Mouse (Mus musculus): ENCODE measurements around the gene Mrpl37. TPM values are rescaled to one million over a fixed set of nuclear protein-coding genes. Genes with fewer than 3 reads are reported as not detected.

Gene Mrpl37
- polyA plus RNA-seq, 1 experiment from 2014 or later = 95.4 TPM

- WGBS = 97% methylated on average over 2 of the region's 2 CpGs
- Histone ChIP-seq H3K27me3 (replicated peaks) (no peaks in the 10 kb centered on the region), H3K9me3 (no peaks in the 10 kb centered on the region), H3K4me1 (peaks cover 10% of the 10 kb centered on the region; the same call in 1 of the 2 replicates), H3K4me2 (replicated peaks) (no peak overlapping the region), H3K4me3 (no peak overlapping the region), H3K27ac (no peak overlapping the region), H3K9ac (no peak overlapping the region), H3K36me3 (peaks cover 91% of the 10 kb centered on the region)
- ATAC-seq (ENCODE audit: low FRiP score, low read depth) = no peak
Observed at GRCm38 (mm10) chr4:107036985-107037384, 29.7 kb downstream of the Mrpl37 start.

DNA sequence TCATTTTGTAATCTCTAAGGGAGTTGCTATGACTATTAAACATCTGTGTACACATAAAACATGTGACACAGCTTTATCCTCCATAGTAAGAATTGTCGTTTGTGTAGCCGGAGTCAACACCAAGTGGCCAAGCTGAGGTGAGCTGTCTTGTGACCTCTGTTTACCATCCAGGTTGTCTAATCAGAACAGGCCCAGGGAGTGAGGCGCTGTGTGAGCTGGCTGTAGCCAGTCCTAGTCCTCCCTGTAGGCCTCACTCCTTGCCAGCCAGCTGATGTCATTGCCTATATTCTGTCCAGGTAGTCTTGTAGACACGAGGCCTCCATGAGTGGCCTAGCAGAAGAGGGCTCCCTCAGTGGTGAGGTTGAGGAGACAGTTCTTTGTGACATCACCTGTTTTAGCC lies 31.0 kb downstream of the Mrpl37 start:
- Histone ChIP-seq H3K4me2 (replicated peaks) (no peak overlapping the region), H3K36me3 (peaks cover 91% of the 10 kb centered on the region), H3K27ac (no peak overlapping the region), H3K27me3 (replicated peaks) (no peaks in the 10 kb centered on the region), H3K9ac (no peak overlapping the region), H3K4me3 (no peak overlapping the region), H3K4me1 (peaks cover 10% of the 10 kb centered on the region; the same call in 1 of the 2 replicates), H3K9me3 (no peaks in the 10 kb centered on the region)
- no peak for ATAC-seq (ENCODE audit: low FRiP score, low read depth)
- WGBS = 90% methylated on average over 4 of the region's 4 CpGs

DNA sequence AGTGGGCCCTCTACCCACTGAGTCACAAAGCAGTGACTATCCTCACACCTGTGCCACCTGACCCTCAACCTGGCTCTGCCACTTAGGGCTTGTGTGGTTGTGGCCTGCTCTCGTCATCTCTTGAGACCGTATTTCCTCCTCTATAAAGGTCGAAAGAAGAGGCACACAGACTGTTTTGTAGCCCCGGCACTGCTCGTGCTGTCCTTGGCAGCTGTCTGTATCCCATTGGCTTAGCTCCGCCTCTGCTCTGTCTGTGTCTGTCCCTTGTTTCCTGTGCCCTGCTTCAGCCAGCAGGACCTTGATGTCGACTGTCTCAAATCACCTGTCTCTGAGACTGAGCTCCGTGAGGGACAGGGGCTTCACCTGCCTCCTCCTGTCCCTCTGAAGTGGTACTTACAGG lies 40.2 kb downstream of the Mrpl37 start:
- Histone ChIP-seq H3K27me3 (replicated peaks) (no peaks in the 10 kb centered on the region), H3K9me3 (no peaks in the 10 kb centered on the region), H3K36me3 (peaks cover 43% of the 10 kb centered on the region), H3K27ac (no peak overlapping the region), H3K4me2 (replicated peaks) (no peak overlapping the region), H3K4me1 (peaks cover 37% of the 10 kb centered on the region), H3K9ac (no peak overlapping the region), H3K4me3 (no peak overlapping the region)
- WGBS = 58% methylated on average over 8 of the region's 8 CpGs
- no peak for ATAC-seq (ENCODE audit: low FRiP score, low read depth)

DNA sequence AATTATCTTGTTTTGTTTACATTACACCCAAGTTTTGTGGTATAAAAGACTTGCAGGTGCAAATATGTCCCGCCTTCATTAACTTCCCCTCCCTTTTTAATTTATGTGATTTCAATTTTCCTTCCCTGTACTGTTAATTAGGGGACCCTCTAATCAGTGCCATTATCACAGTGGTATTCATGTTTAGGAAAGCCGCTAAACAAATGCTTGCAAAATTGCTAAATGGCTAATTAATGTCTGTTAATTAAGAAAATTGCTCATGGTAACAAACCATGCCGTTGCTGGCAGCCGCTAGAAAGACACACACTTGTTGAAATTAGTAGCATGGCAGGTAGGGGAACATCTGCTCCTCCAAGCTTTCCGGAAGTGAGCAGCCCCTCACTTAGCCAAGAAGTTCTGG lies 41.3 kb downstream of the Mrpl37 start:
- Histone ChIP-seq H3K4me1 (peaks cover 48% of the 10 kb centered on the region), H3K27ac (no peak overlapping the region), H3K27me3 (replicated peaks) (no peaks in the 10 kb centered on the region), H3K4me2 (replicated peaks) (no peak overlapping the region), H3K4me3 (no peak overlapping the region), H3K9ac (no peak overlapping the region), H3K36me3 (peaks cover 32% of the 10 kb centered on the region), H3K9me3 (no peaks in the 10 kb centered on the region)
- 76% methylated on average over 5 of the region's 5 CpGs for WGBS
- no peak for ATAC-seq (ENCODE audit: low FRiP score, low read depth)

- ATAC-seq (ENCODE audit: low FRiP score, low read depth) = no peak
- WGBS = 78% methylated on average over 7 of the region's 7 CpGs
- H3K4me1 ChIP-seq = peaks cover 52% of the 10 kb centered on the region
- no peak overlapping the region for H3K4me2 ChIP-seq (replicated peaks)
- H3K9me3 ChIP-seq = no peaks in the 10 kb centered on the region
- no peak overlapping the region for H3K4me3 ChIP-seq
- H3K27ac ChIP-seq = no peak overlapping the region
- H3K36me3 ChIP-seq = peaks cover 29% of the 10 kb centered on the region
- no peaks in the 10 kb centered on the region for H3K27me3 ChIP-seq (replicated peaks)
- H3K9ac ChIP-seq = no peak overlapping the region
Observed at GRCm38 (mm10) chr4:107024899-107025298, 41.8 kb downstream of the Mrpl37 start.

DNA sequence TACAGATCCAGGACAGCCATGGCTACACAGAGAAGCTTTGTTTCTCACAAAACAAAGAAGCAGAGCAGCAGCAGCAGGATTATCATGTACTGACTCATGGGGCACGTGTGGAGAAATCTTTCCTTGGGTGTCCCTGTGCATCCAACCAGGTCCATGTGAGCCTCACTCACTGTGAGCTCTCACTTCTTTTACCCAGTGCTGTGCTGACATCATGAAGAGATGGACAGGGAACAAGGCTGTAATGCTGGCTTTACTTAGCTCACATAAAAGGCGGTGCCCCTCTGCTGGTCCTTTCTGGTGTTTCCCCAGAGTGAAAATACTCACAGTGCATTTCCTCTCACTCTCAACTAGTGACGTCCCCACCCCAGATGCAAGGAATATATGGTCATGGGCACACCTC lies 45.2 kb downstream of the Mrpl37 start:
- H3K27ac ChIP-seq = no peak overlapping the region
- H3K27me3 ChIP-seq (replicated peaks) = no peaks in the 10 kb centered on the region
- WGBS = 69% methylated on average over 3 of the region's 3 CpGs
- no peak for ATAC-seq (ENCODE audit: low FRiP score, low read depth)
- H3K4me2 ChIP-seq (replicated peaks) = no peak overlapping the region
- H3K4me1 ChIP-seq = peaks cover 87% of the 10 kb centered on the region
- no peaks in the 10 kb centered on the region for H3K9me3 ChIP-seq
- H3K36me3 ChIP-seq = peaks cover 3% of the 10 kb centered on the region; the same call in 1 of the 2 replicates
- H3K4me3 ChIP-seq = no peak overlapping the region
- H3K9ac ChIP-seq = no peak overlapping the region

DNA sequence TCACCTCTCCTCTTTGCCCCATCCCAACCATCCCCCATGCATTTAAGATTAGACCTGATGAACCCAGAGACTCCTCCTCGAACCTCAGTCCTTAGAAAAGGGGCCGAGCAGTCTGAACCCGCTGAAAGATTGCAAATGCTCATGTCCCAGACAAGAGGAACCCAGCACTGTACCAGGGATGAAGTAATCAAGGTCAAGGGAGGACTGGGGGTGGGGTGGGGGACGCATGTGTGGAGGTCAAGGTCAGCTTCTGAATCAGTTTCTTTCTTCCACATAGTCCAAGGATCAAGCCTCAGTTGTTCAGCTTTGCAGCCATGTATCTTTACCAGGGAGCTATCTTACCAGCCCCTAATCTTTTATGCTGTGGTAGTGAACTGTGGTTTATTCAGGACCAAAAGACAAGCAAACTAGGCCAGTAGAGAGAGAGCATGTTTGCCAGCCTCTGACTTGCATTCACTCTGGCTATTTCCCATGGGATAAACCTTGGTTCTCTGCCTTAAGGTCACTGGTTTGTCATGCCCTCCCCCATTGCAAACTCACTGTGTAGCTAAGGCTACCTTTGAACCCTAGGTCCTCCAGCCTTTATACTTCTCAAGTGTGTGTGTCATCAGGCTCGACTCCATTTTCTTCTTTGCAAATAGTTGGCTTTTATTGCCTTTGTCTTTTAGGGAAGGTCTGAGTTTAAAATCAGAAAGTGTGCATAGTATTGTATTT lies 46.2 kb downstream of the Mrpl37 start:
- Histone ChIP-seq H3K36me3 (peaks cover 3% of the 10 kb centered on the region; the same call in 1 of the 2 replicates), H3K27ac (no peak overlapping the region), H3K9ac (no peak overlapping the region), H3K27me3 (replicated peaks) (no peaks in the 10 kb centered on the region), H3K4me1 (peaks cover 95% of the 10 kb centered on the region), H3K9me3 (no peaks in the 10 kb centered on the region), H3K4me2 (replicated peaks) (no peak overlapping the region), H3K4me3 (no peak overlapping the region)
- no peak for ATAC-seq (ENCODE audit: low FRiP score, low read depth)
- 66% methylated on average over 5 of the region's 5 CpGs for WGBS

- Histone ChIP-seq H3K27me3 (replicated peaks) (no peaks in the 10 kb centered on the region), H3K9me3 (no peaks in the 10 kb centered on the region), H3K4me1 (peaks cover 94% of the 10 kb centered on the region), H3K4me3 (no peak overlapping the region), H3K9ac (no peak overlapping the region), H3K27ac (peak overlapping the region; percentile 34; the same call in 1 of the 2 replicates), H3K36me3 (peaks cover 7% of the 10 kb centered on the region; the same call in 1 of the 2 replicates), H3K4me2 (replicated peaks) (0 out of 2 replicates have a peak overlapping the region, but pooled peaks have one; percentile 16)
- ATAC-seq (ENCODE audit: low FRiP score, low read depth) = no peak
- 25% methylated on average over 7 of the region's 7 CpGs for WGBS
Observed at GRCm38 (mm10) chr4:107019027-107019426, 47.6 kb downstream of the Mrpl37 start.

- Histone ChIP-seq H3K27me3 (replicated peaks) (no peaks in the 10 kb centered on the region), H3K4me1 (peaks cover 96% of the 10 kb centered on the region), H3K9ac (no peak overlapping the region), H3K4me2 (replicated peaks) (0 out of 2 replicates have a peak overlapping the region, but pooled peaks have one; percentile 3), H3K27ac (peak overlapping the region; percentile 34; the same call in 1 of the 2 replicates), H3K4me3 (no peak overlapping the region), H3K36me3 (peaks cover 7% of the 10 kb centered on the region; the same call in 1 of the 2 replicates), H3K9me3 (no peaks in the 10 kb centered on the region)
- 75% methylated on average over 3 of the region's 3 CpGs for WGBS
- no peak for ATAC-seq (ENCODE audit: low FRiP score, low read depth)
Observed at GRCm38 (mm10) chr4:107018521-107018920, 48.1 kb downstream of the Mrpl37 start.

DNA sequence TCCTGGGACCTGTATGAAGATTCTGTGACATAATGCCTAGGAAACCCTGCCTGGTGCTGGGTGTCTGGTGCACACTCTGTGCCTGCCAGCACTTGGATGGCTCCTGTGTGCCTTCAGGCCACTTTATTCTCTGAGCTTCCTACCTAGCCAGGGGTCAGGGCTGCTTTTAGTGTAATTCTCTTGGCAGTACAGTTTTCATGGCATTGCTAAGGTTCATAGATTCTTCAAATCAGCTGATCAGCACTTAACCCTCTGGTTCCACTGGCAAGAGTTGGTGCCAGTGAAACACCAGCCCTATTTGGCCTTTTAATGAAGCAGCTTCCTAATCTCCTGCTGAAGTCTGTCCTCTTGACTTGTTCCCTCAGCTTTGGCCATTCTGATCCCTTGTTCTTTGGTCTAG lies 49.4 kb downstream of the Mrpl37 start:
- no peak for ATAC-seq (ENCODE audit: low FRiP score, low read depth)
- no peak overlapping the region for H3K4me2 ChIP-seq (replicated peaks)
- H3K9me3 ChIP-seq = no peaks in the 10 kb centered on the region
- 0 out of 2 replicates have a peak, but pooled peaks cover 5% of the 10 kb centered on the region for H3K36me3 ChIP-seq
- peak overlapping the region; percentile 67; the same call in 1 of the 2 replicates for H3K27ac ChIP-seq
- peaks cover 87% of the 10 kb centered on the region for H3K4me1 ChIP-seq
- H3K27me3 ChIP-seq (replicated peaks) = no peaks in the 10 kb centered on the region
- H3K4me3 ChIP-seq = no peak overlapping the region
- 0 out of 2 replicates have a peak overlapping the region, but pooled peaks have one; percentile 48 for H3K9ac ChIP-seq

DNA sequence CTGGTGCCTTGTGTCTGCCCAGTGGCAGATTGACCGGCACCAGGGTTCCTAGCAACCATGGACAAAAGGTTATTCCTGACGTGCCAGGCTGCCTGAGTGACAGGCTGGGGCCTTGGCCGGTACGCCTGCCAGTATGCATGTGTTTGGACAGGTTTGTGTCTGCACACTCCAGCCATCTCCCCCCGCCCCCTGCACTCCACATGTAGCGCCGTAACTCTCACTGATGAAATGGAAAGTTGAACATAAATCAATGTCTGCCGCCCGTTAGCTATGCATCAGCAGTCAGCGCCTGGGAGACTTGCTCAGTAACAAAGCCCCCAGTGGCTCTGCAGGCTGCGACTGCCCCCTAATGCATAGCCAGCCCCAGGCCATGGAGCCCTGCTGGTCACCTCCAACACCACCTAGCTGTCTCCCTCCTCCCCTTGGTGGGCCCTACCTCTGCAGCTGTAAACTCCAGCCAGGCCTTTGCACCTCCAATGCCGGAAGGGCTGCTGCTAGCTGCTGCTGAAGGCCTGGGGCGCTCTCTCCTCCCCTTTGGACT lies 50.6 kb downstream of the Mrpl37 start:
- H3K9ac ChIP-seq = peak overlapping the region; percentile 48
- H3K9me3 ChIP-seq = no peaks in the 10 kb centered on the region
- 17% methylated on average over 13 of the region's 13 CpGs for WGBS
- H3K27me3 ChIP-seq (replicated peaks) = no peaks in the 10 kb centered on the region
- 0 out of 2 replicates have a peak, but pooled peaks cover 8% of the 10 kb centered on the region for H3K36me3 ChIP-seq
- peak overlapping the region; percentile 36 for H3K4me2 ChIP-seq (replicated peaks)
- H3K4me1 ChIP-seq = peaks cover 77% of the 10 kb centered on the region
- peak; percentile 77 for ATAC-seq (ENCODE audit: low FRiP score, low read depth)
- H3K27ac ChIP-seq = peak overlapping the region; percentile 67
- no peak overlapping the region for H3K4me3 ChIP-seq

GRCm38 (mm10) chr4:107013817-107014260 lies 52.8 kb downstream of the Mrpl37 start:
- Histone ChIP-seq H3K4me1 (peaks cover 55% of the 10 kb centered on the region), H3K4me3 (no peak overlapping the region), H3K9ac (no peak overlapping the region), H3K27ac (no peak overlapping the region), H3K27me3 (replicated peaks) (no peaks in the 10 kb centered on the region), H3K4me2 (replicated peaks) (no peak overlapping the region), H3K9me3 (no peaks in the 10 kb centered on the region), H3K36me3 (peaks cover 21% of the 10 kb centered on the region)
- WGBS = 78% methylated on average over 9 of the region's 9 CpGs
- ATAC-seq (ENCODE audit: low FRiP score, low read depth) = no peak
